Mouse (Mus musculus): ENCODE results near the gene Ms4a10. TPM values are rescaled to one million over a fixed set of nuclear protein-coding genes. Genes with fewer than 3 reads are reported as not detected.

Gene Ms4a10
- polyA plus RNA-seq, 1 experiment from 2014 or later = not detected

DNA sequence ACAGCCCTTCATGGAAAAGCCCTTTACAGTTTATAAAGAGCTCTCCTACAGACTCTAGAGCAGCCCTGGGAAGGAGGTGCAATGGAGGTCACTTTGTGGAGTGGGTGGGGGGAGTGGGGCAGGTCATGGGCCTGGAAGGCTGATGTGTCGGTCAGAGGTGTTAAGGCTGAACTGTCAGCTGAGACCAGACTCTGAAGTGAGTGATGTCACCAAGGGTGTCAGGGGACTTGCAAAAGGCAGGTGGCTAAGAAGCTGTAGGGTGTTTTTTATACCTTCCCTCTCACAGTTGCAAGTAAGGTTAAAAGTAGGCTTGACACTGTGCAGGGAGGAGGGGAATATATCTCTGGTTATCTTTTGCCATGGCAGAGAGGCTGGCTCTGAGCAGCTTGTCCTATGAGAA is 16.3 kb upstream of the Ms4a10 start:
- no peaks in the 10 kb centered on the region for H3K27me3 ChIP-seq (ENCODE audit: control insufficient read depth, insufficient read depth, low read length)
- H3K4me2 ChIP-seq (ENCODE audit: low read length) = no peak overlapping the region
- H3K9me3 ChIP-seq (ENCODE audit: control insufficient read depth, low read length) = no peaks in the 10 kb centered on the region
- 11% methylated on average over 1 of the region's 1 CpGs for WGBS
- no peak overlapping the region for H3K4me3 ChIP-seq (ENCODE audit: control insufficient read depth in 1 of 2, insufficient read depth in 1 of 2, low read depth in 1 of 2, low read length in 2 of 2)
- H3K36me3 ChIP-seq (ENCODE audit: control insufficient read depth, insufficient read depth, low read length) = no peaks in the 10 kb centered on the region
- no peak overlapping the region for H3K9ac ChIP-seq (ENCODE audit: low read length)
- no peak for ATAC-seq (ENCODE audit: insufficient number of reproducible peaks, insufficient read depth, low FRiP score, low read depth)
- peaks cover 2 to 3% of the 10 kb centered on the region in 2 experiments; a peak in 1 of 4 replicates for H3K4me1 ChIP-seq (ENCODE audit: control insufficient read depth in 2 of 2, insufficient read depth in 2 of 2, low read length in 2 of 2)
- no peak overlapping the region for H3K27ac ChIP-seq (replicated peaks in 1 of 2; ENCODE audit: control insufficient read depth in 1 of 2, insufficient read depth in 1 of 2, low read depth in 2 of 2, low read length in 2 of 2)

DNA sequence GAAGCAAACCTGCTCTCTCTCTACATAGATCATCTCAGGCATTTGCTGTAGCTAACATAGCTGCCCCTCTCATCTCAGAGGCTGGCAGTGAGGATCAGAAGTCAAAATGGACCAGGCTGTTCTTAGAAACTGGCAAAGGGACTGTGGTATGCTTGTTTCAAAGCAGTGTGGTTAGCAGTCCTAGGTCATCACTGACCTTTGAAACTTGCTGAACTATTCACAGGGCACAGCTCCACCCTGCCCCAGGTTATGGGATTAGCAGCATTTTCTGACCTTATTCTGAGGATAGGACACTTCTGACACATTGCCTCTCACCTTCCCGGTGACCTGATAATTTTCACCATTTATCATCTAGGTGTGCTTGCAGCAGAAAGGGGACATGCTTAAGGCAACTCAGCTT is 14.1 kb upstream of the Ms4a10 start:
- no peak overlapping the region for H3K4me2 ChIP-seq (ENCODE audit: low read length)
- H3K9me3 ChIP-seq (ENCODE audit: control insufficient read depth, low read length) = no peaks in the 10 kb centered on the region
- H3K27ac ChIP-seq (replicated peaks in 1 of 2; ENCODE audit: control insufficient read depth in 1 of 2, insufficient read depth in 1 of 2, low read depth in 2 of 2, low read length in 2 of 2) = no peak overlapping the region
- WGBS = 77% methylated on average over 1 of the region's 1 CpGs
- no peak for ATAC-seq (ENCODE audit: insufficient number of reproducible peaks, insufficient read depth, low FRiP score, low read depth)
- H3K4me3 ChIP-seq (ENCODE audit: control insufficient read depth in 1 of 2, insufficient read depth in 1 of 2, low read depth in 1 of 2, low read length in 2 of 2) = no peak overlapping the region
- H3K27me3 ChIP-seq (ENCODE audit: control insufficient read depth, insufficient read depth, low read length) = no peaks in the 10 kb centered on the region
- H3K9ac ChIP-seq (ENCODE audit: low read length) = no peak overlapping the region
- H3K4me1 ChIP-seq (ENCODE audit: control insufficient read depth in 2 of 2, insufficient read depth in 2 of 2, low read length in 2 of 2) = peaks cover 2 to 3% of the 10 kb centered on the region in 2 experiments; a peak in 1 of 4 replicates
- H3K36me3 ChIP-seq (ENCODE audit: control insufficient read depth, insufficient read depth, low read length) = no peaks in the 10 kb centered on the region

DNA sequence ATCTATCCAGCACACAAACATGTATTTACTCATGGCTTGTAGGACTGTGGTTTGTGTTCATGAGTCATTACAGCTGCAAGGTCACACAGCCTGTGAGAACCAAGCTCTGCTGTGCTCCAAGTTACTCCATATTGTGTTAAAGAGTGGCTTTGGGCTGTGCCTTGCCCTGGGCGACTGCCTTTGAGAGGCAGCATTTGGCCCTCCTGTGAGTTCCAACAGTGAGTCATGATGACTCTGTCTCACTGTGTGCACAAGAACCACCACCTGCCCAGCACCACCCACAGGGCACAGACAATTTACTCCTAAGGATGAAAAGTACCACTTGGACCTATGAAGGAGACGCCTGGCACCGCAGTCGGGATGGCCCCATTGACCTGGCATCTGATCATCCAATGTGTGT is 11.4 kb upstream of the Ms4a10 start:
- H3K27me3 ChIP-seq (ENCODE audit: control insufficient read depth, insufficient read depth, low read length) = no peaks in the 10 kb centered on the region
- WGBS = 82% methylated on average over 4 of the region's 4 CpGs
- no peak for ATAC-seq (ENCODE audit: insufficient number of reproducible peaks, insufficient read depth, low FRiP score, low read depth)
- no peak overlapping the region for H3K4me2 ChIP-seq (ENCODE audit: low read length)
- H3K9me3 ChIP-seq (ENCODE audit: control insufficient read depth, low read length) = no peaks in the 10 kb centered on the region
- H3K9ac ChIP-seq (ENCODE audit: low read length) = no peak overlapping the region
- no peak overlapping the region for H3K4me3 ChIP-seq (ENCODE audit: control insufficient read depth in 1 of 2, insufficient read depth in 1 of 2, low read depth in 1 of 2, low read length in 2 of 2)
- H3K27ac ChIP-seq (replicated peaks in 1 of 2; ENCODE audit: control insufficient read depth in 1 of 2, insufficient read depth in 1 of 2, low read depth in 2 of 2, low read length in 2 of 2) = no peak overlapping the region
- peaks cover 2 to 3% of the 10 kb centered on the region in 2 experiments; a peak in 1 of 4 replicates for H3K4me1 ChIP-seq (ENCODE audit: control insufficient read depth in 2 of 2, insufficient read depth in 2 of 2, low read length in 2 of 2)
- no peaks in the 10 kb centered on the region for H3K36me3 ChIP-seq (ENCODE audit: control insufficient read depth, insufficient read depth, low read length)

DNA sequence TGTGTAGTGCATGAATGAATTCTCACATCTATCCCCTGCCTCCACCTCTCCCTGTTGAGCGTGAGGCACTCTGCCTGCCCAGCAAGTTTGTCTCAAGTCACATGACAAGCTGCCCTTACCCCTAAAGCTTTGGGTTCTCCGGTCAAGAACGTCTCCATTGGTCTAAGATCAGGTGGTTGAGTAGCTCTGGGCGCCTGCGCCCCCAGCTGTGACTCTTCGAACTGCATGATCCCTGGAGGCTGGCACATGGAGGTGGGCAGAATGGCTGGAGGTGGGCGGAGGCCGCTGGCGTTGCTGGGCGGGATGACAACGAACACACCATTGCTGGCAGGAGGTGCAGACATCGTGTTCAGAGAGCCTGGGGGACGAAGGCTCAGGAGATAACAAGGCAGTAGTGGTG is 10.1 kb upstream of the Ms4a10 start:
- Histone ChIP-seq H3K36me3 (ENCODE audit: control insufficient read depth, insufficient read depth, low read length) (no peaks in the 10 kb centered on the region), H3K4me3 (ENCODE audit: control insufficient read depth in 1 of 2, insufficient read depth in 1 of 2, low read depth in 1 of 2, low read length in 2 of 2) (no peak overlapping the region), H3K9me3 (ENCODE audit: control insufficient read depth, low read length) (no peaks in the 10 kb centered on the region), H3K4me1 (ENCODE audit: control insufficient read depth in 2 of 2, insufficient read depth in 2 of 2, low read length in 2 of 2) (peaks cover 0 to 2% of the 10 kb centered on the region in 2 experiments; a peak in 2 of 4 replicates), H3K4me2 (ENCODE audit: low read length) (no peak overlapping the region), H3K27ac (replicated peaks in 1 of 2; ENCODE audit: control insufficient read depth in 1 of 2, insufficient read depth in 1 of 2, low read depth in 2 of 2, low read length in 2 of 2) (no peak overlapping the region), H3K9ac (ENCODE audit: low read length) (no peak overlapping the region), H3K27me3 (ENCODE audit: control insufficient read depth, insufficient read depth, low read length) (no peaks in the 10 kb centered on the region)
- WGBS = 76% methylated on average over 13 of the region's 13 CpGs
- no peak for ATAC-seq (ENCODE audit: insufficient number of reproducible peaks, insufficient read depth, low FRiP score, low read depth)

DNA sequence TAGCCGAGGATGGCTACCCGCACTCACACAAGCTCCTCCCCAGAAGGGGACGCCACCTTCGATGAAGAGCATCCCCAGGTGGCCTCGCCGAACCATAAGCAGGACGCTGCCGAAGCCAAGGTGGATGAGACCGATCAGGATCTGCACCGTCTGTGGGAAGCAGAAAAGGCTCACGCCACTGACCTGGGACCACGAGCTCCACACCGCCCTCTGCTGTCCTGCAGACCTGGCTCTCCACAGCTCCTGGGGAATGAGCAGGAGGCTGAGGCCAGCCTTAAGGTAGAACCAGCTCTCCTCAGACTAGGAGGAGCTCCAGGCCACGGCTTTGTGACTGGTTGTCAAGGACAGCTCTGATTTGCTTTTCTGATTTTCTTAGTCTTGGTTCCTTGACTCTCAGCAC is 8.7 kb upstream of the Ms4a10 start:
- no peak for ATAC-seq (ENCODE audit: insufficient number of reproducible peaks, insufficient read depth, low FRiP score, low read depth)
- 19% methylated on average over 14 of the region's 14 CpGs for WGBS

GRCm38 (mm10) chr19:10980210-10980609 is 5.7 kb upstream of the Ms4a10 start:
- no peak for ATAC-seq (ENCODE audit: insufficient number of reproducible peaks, insufficient read depth, low FRiP score, low read depth)
- Histone ChIP-seq H3K4me2 (ENCODE audit: low read length) (no peak overlapping the region), H3K9ac (ENCODE audit: low read length) (no peak overlapping the region), H3K36me3 (ENCODE audit: control insufficient read depth, insufficient read depth, low read length) (no peaks in the 10 kb centered on the region), H3K27me3 (ENCODE audit: control insufficient read depth, insufficient read depth, low read length) (no peaks in the 10 kb centered on the region), H3K4me1 (ENCODE audit: control insufficient read depth in 2 of 2, insufficient read depth in 2 of 2, low read length in 2 of 2) (peaks cover 0 to 3% of the 10 kb centered on the region in 2 experiments; a peak in 3 of 4 replicates), H3K4me3 (ENCODE audit: control insufficient read depth in 1 of 2, insufficient read depth in 1 of 2, low read depth in 1 of 2, low read length in 2 of 2) (no peak overlapping the region), H3K27ac (replicated peaks in 1 of 2; ENCODE audit: control insufficient read depth in 1 of 2, insufficient read depth in 1 of 2, low read depth in 2 of 2, low read length in 2 of 2) (no peak overlapping the region), H3K9me3 (ENCODE audit: control insufficient read depth, low read length) (no peaks in the 10 kb centered on the region)
- 76% methylated on average over 5 of the region's 5 CpGs for WGBS

More for the DNA sequence above, 8.7 kb upstream of the Ms4a10 start:
- H3K9ac ChIP-seq (ENCODE audit: low read length) = no peak overlapping the region
- H3K4me2 ChIP-seq (ENCODE audit: low read length) = peak overlapping the region; percentile 24; the same call in 1 of the 2 replicates
- H3K4me1 ChIP-seq (ENCODE audit: control insufficient read depth in 2 of 2, insufficient read depth in 2 of 2, low read length in 2 of 2) = peaks cover 0 to 3% of the 10 kb centered on the region in 2 experiments; a peak in 3 of 4 replicates
- no peak overlapping the region for H3K27ac ChIP-seq (replicated peaks in 1 of 2; ENCODE audit: control insufficient read depth in 1 of 2, insufficient read depth in 1 of 2, low read depth in 2 of 2, low read length in 2 of 2)
- H3K4me3 ChIP-seq (ENCODE audit: control insufficient read depth in 1 of 2, insufficient read depth in 1 of 2, low read depth in 1 of 2, low read length in 2 of 2) = no peak overlapping the region
- H3K27me3 ChIP-seq (ENCODE audit: control insufficient read depth, insufficient read depth, low read length) = no peaks in the 10 kb centered on the region
- H3K9me3 ChIP-seq (ENCODE audit: control insufficient read depth, low read length) = no peaks in the 10 kb centered on the region
- H3K36me3 ChIP-seq (ENCODE audit: control insufficient read depth, insufficient read depth, low read length) = no peaks in the 10 kb centered on the region

DNA sequence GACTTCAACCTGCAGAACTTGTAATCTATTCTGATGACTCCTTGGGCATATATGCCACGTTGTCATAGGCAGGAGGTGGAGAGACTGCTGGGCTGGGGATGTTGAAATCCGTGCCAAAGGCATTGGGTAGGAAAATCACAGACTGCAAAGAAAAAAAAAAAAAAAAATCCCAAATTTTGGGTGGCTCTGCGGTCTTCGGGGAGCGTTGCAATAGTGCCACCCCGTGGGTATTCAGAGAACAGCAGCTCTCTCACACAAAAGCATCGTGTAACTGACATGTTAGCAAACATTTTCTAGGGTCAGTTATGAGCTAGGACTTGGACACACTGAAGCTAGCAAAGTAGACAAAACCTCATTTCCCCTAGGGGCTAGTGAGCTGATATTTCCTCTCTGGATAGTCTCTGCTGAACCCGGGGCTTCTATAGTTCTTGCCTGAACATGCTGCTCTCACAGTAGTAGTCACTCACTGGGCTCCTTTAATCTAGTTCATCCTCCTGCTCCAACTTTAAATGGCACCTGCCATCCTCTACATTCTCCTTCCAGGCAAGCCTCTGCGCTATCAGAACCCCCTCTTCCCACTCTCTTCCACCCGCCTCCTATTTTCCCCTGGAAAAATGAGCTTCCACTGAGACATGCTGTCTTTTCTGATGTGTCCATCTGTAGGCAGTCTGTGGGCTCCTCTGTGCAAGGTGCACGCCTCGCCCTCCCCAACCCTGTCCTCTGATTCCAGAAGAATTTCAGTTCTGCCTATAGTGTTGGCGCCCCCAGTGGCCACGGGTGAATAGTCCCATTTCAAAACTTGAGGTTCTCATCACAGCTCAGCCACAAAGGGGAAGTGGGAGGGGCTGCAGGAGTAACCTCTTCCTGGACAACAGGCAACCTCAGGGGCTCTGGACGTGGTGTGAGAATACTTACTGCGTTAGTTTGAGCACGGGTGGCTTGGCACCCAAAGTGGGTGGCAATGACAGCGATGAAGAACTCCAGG is 5.0 kb upstream of the Ms4a10 start:
- H3K4me3 ChIP-seq (ENCODE audit: control insufficient read depth in 1 of 2, insufficient read depth in 1 of 2, low read depth in 1 of 2, low read length in 2 of 2) = no peak overlapping the region
- no peaks in the 10 kb centered on the region for H3K9me3 ChIP-seq (ENCODE audit: control insufficient read depth, low read length)
- H3K27me3 ChIP-seq (ENCODE audit: control insufficient read depth, insufficient read depth, low read length) = no peaks in the 10 kb centered on the region
- H3K36me3 ChIP-seq (ENCODE audit: control insufficient read depth, insufficient read depth, low read length) = no peaks in the 10 kb centered on the region
- ATAC-seq (ENCODE audit: insufficient number of reproducible peaks, insufficient read depth, low FRiP score, low read depth) = peak; percentile 19; the same call in 1 of the 2 replicates
- H3K9ac ChIP-seq (ENCODE audit: low read length) = no peak overlapping the region
- H3K4me2 ChIP-seq (ENCODE audit: low read length) = peak overlapping the region; percentile 43
- H3K27ac ChIP-seq (replicated peaks in 1 of 2; ENCODE audit: control insufficient read depth in 1 of 2, insufficient read depth in 1 of 2, low read depth in 2 of 2, low read length in 2 of 2) = no peak overlapping the region
- WGBS = 11% methylated on average over 18 of the region's 18 CpGs
- H3K4me1 ChIP-seq (ENCODE audit: control insufficient read depth in 2 of 2, insufficient read depth in 2 of 2, low read length in 2 of 2) = peaks cover 0 to 3% of the 10 kb centered on the region in 2 experiments; a peak in 3 of 4 replicates

All from heart, embryonic 14.5 days (tissue).